Mouse (Mus musculus) right cerebral cortex, postnatal 36 days (tissue): Measurements from ENCODE around the gene Dscaml1.

ENCODE experiments used
- DNase-seq, 2 experiments: peaks; one replicate each; pipeline ENCODE4 v3.0.0; 2022; ENCODE audit warnings: low spot score in 2 of 2, mixed read lengths in 1 of 2

Dscaml1 gene

GRCm38 (mm10) chr9:45632520-45632919 is 206.1 kb downstream of the Dscaml1 start:
- DNase-seq, result no peak

GRCm38 (mm10) chr9:45633036-45633435 is 206.6 kb downstream of the Dscaml1 start:
- DNase-seq, result no peak

GRCm38 (mm10) chr9:45634978-45635377 is 208.6 kb downstream of the Dscaml1 start:
- DNase-seq, result no peak

- no peak for DNase-seq
Measured at GRCm38 (mm10) chr9:45637346-45637745, 210.9 kb downstream of the Dscaml1 start.

GRCm38 (mm10) chr9:45638184-45638917 is 211.9 kb downstream of the Dscaml1 start:
- DNase-seq, result no peak

GRCm38 (mm10) chr9:45644833-45645388 is 218.5 kb downstream of the Dscaml1 start:
- no peak for DNase-seq

GRCm38 (mm10) chr9:45645526-45645925 is 219.1 kb downstream of the Dscaml1 start:
- no peak for DNase-seq

- no peak for DNase-seq
Measured at GRCm38 (mm10) chr9:45651078-45651809, 224.8 kb downstream of the Dscaml1 start.

GRCm38 (mm10) chr9:45651810-45652177 is 225.4 kb downstream of the Dscaml1 start:
- DNase-seq, result no peak

GRCm38 (mm10) chr9:45657172-45658062 is 231.0 kb downstream of the Dscaml1 start:
- DNase-seq, result no peak

- no peak for DNase-seq
Measured at GRCm38 (mm10) chr9:45660191-45660590, 233.8 kb downstream of the Dscaml1 start.

- no peak for DNase-seq
Measured at GRCm38 (mm10) chr9:45662471-45662870, 236.0 kb downstream of the Dscaml1 start.

- DNase-seq, result peak; percentile 58 to 66
Measured at GRCm38 (mm10) chr9:45663386-45664315, 237.2 kb downstream of the Dscaml1 start.

GRCm38 (mm10) chr9:45664326-45664725 is 237.9 kb downstream of the Dscaml1 start:
- no peak for DNase-seq

GRCm38 (mm10) chr9:45664871-45665394 is 238.5 kb downstream of the Dscaml1 start:
- DNase-seq, result no peak

GRCm38 (mm10) chr9:45675931-45676330 is 249.5 kb downstream of the Dscaml1 start:
- no peak for DNase-seq

GRCm38 (mm10) chr9:45676578-45676977 is 250.2 kb downstream of the Dscaml1 start:
- no peak for DNase-seq

- peak; percentile 23 to 26 for DNase-seq
Measured at GRCm38 (mm10) chr9:45677236-45677781, 250.9 kb downstream of the Dscaml1 start.

- DNase-seq, result no peak
Measured at GRCm38 (mm10) chr9:45677952-45678663, 251.7 kb downstream of the Dscaml1 start.

- peak; percentile 31 to 48 for DNase-seq
Measured at GRCm38 (mm10) chr9:45678664-45679026, 252.2 kb downstream of the Dscaml1 start.
